In the genomic region with DNA sequence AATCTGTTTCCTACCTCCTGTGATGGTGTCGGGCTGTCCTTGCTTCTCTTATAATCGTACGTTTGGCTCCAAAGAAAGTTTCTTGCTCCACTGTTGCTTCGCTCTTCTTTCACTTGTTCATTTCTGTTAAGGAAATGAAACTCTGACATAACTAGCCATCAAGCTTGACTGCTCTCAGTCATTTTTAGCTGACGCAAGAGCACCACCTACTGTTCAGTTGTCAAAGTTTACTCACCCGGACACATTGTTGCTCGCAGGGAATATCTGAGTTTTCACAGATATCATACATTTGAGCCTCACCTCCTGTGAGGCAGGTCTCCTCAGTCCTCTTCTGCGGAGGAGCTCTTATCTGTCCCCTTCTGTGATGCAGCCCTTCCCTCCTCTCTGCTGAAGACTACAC, we compare ENCODE assay signal across 9 mouse cellular contexts. TPM values are rescaled to one million over a fixed set of nuclear protein-coding genes. Genes with fewer than 3 reads are reported as not detected.
DNase-seq lines count a peak whose midpoint lies in the region; ATAC-seq and TF ChIP-seq lines count a peak whose summit lies in the region.
"Had no signal": no experiment of that assay in that cellular context is flagged by ENCODE, and none has a peak within 500 bp of the region (broad histone marks: within the 10 kb centered on the region; RNA-seq: fewer than 3 reads in every experiment).

No protein-coding gene starts in this region.

- no peaks in the 10 kb centered on the region for H3K4me1 ChIP-seq in heart, adult 2 months (ENCODE audit: control insufficient read depth, insufficient read depth, low read length)
- 0 out of 2 replicates have a peak, but pooled peaks cover 4% of the 10 kb centered on the region for H3K4me1 ChIP-seq in heart, embryonic 12.5 days (replicated peaks)

- TF ChIP-seq EP300 in heart, adult 2 months (IDR thresholded peaks at IDR 0.05; ENCODE audit: insufficient read depth, low read depth, low read length): no peak

- H3K36me3 ChIP-seq in heart, adult 2 months (ENCODE audit: control insufficient read depth, insufficient read depth, low read length): no peaks in the 10 kb centered on the region
- peaks cover 45% of the 10 kb centered on the region for H3K36me3 ChIP-seq in heart, embryonic 12.5 days

- 40% methylated on average over 8 of the region's 8 CpGs for WGBS in heart, adult 2 months
- 53% methylated on average over 8 of the region's 8 CpGs for WGBS in heart, embryonic 12.5 days

- H3K27ac ChIP-seq in heart, adult 2 months: no peak overlapping the region
- no peak overlapping the region for H3K27ac ChIP-seq in heart, embryonic 12.5 days (ENCODE audit: poor library complexity, severe bottlenecking)
- H3K27ac ChIP-seq: embryonic facial prominence, embryonic 13.5 days had no signal

- H3K4me2 ChIP-seq in heart, embryonic 12.5 days: no peak overlapping the region
- H3K4me2 ChIP-seq: embryonic facial prominence, embryonic 13.5 days had no signal

- H3K4me3 ChIP-seq in heart, adult 2 months: no peak overlapping the region
- no peak overlapping the region for H3K4me3 ChIP-seq in heart, embryonic 12.5 days
- H3K4me3 ChIP-seq: embryonic facial prominence, embryonic 13.5 days had no signal

- no peak for ATAC-seq in heart, embryonic 12.5 days (ENCODE audit: insufficient number of reproducible peaks, low FRiP score)
- ATAC-seq in CD4-positive, CD25-positive, alpha-beta regulatory T cell, adult 4 months: peak; percentile 66
- ATAC-seq in megakaryocyte-erythroid progenitor cell, adult 5-6 weeks (replicated peaks; ENCODE audit: low FRiP score, low TSS enrichment, poor library complexity, severe bottlenecking): peak; percentile 90

- peak; percentile 44 to 51 for DNase-seq in heart, adult 2 months
- DNase-seq in brain, adult 2 months (ENCODE audit: low read depth, low spot score): peak; percentile 70
- DNase-seq in gastrocnemius, postnatal 14 days: peak; percentile 47
- DNase-seq in layer of hippocampus, adult 9-10 months (ENCODE audit: low spot score): peak; percentile 50
- peak; percentile 48 for DNase-seq in thymus, postnatal 14 days

- H3K27me3 ChIP-seq in heart, adult 2 months (ENCODE audit: control insufficient read depth, insufficient read depth, low read length): no peaks in the 10 kb centered on the region
- no peaks in the 10 kb centered on the region for H3K27me3 ChIP-seq in heart, embryonic 12.5 days (replicated peaks)
- H3K27me3 ChIP-seq: embryonic facial prominence, embryonic 13.5 days had no signal

- intact Hi-C loops in heart, adult 2 months (cut with DNase I): no loop called here
- intact Hi-C loops in gastrocnemius, postnatal 14 days (cut with DNase I; ENCODE audit: low total_unique reads): no loop called here

- no peak for TF ChIP-seq POLR2A in heart, adult 2 months (IDR thresholded peaks at IDR 0.05; ENCODE audit: insufficient read depth, low read depth, low read length)

- peak; percentile 83 for TF ChIP-seq CTCF in heart, adult 2 months (IDR thresholded peaks at IDR 0.05)

- no peaks in the 10 kb centered on the region for H3K9me3 ChIP-seq in heart, embryonic 12.5 days (replicated peaks)
- H3K9me3 ChIP-seq: embryonic facial prominence, embryonic 13.5 days had no signal

- H3K9ac ChIP-seq in heart, adult 2 months (ENCODE audit: low read depth, low read length): no peak overlapping the region
- no peak overlapping the region for H3K9ac ChIP-seq in heart, embryonic 12.5 days
- H3K9ac ChIP-seq: embryonic facial prominence, embryonic 13.5 days had no signal

- H3K79me2 ChIP-seq in heart, adult 2 months (replicated peaks; ENCODE audit: control insufficient read depth, insufficient read depth, low read length): no peaks in the 10 kb centered on the region

RNA-seq across cellular contexts. Expression of a gene that starts 44.8 kb away (rescaled TPM):
- total RNA-seq in heart, adult 2 months (2021): 10 to 100 TPM; 38.1 to 39.7 TPM
- polyA plus RNA-seq in heart, adult 2 months (2012; rRNA removed): 31.5 and 45.1 TPM in 2 replicates
- polyA plus RNA-seq in heart, embryonic 12.5 days (2016; fragmentation: Nextera tagmentation; extraction: Ambion mirVana): 14.5 and 15.2 TPM in 2 replicates
- 1 to 10 TPM; 1.2 to 2.0 TPM for polyA plus RNA-seq in CD4-positive, CD25-positive, alpha-beta regulatory T cell, adult 4 months (2017; shearing (Covaris generic))
- 10 to 100 TPM; 43.8 to 46.8 TPM for total RNA-seq in gastrocnemius, postnatal 14 days (2021)
- total RNA-seq in megakaryocyte-erythroid progenitor cell, adult 5-6 weeks (2014; fragmentation: Nextera tagmentation): 17.0 and 17.5 TPM in 2 replicates
- 13.8 and 23.8 TPM in 2 replicates for total RNA-seq in megakaryocyte-erythroid progenitor cell, adult 5-6 weeks (2017)
